Mouse (Mus musculus) urinary bladder, postnatal 36 days (tissue): ENCODE data around the gene Myom3.
A peak's percentile ranks its signal among the peaks of the same experiment; 100 is the strongest.

ENCODE experiments used
- DNase-seq, 2 experiments: peaks; one replicate each; pipeline ENCODE4 v3.0.0; 2022; ENCODE audit warnings: low spot score in 2 of 2, mixed read lengths in 1 of 2

Gene Myom3

DNA sequence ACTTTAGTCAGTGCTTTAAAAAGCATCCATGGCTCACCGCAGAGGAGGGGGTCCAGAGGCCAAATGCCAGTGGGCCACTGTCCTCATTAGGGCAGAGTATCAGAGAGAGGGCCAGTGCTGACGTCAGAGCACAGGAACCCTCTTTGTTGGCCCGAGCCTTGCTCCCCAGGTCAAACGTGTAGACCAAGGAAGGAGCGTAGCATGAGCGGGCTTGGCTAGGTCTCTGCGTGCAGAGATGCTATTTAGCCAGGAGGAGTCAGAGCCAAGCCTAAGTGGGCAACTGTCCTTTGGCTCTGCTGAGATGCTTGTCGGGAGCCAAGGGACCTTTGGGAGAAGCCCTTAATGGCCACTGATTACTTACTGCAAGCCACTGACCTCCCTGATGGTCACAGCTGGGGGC, 1.5 kb downstream of the Myom3 start:
- DNase-seq: no peak

DNA sequence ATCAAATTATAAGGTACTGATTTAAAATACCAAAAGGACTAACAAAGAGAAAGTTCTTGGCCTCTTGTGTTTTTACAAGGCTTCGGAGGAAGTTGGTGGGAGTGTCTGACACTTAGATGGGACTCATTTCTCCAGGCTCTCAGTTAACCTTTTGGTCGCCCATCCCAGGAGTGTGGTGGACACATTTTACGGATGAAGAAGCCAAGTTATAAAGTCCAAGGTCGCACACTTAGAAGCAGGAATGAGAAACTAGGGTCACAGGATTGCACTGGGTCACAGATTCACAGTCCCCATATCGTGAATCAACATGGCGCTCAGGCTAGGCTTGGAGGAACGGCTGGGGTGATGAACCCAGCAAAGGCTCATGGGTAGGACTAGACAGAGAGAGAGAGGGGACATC, 2.1 kb downstream of the Myom3 start:
- DNase-seq: no peak

GRCm38 (mm10) chr4:135762251-135762906, 2.9 kb downstream of the Myom3 start:
- peak; percentile 66 to 73 for DNase-seq

DNA sequence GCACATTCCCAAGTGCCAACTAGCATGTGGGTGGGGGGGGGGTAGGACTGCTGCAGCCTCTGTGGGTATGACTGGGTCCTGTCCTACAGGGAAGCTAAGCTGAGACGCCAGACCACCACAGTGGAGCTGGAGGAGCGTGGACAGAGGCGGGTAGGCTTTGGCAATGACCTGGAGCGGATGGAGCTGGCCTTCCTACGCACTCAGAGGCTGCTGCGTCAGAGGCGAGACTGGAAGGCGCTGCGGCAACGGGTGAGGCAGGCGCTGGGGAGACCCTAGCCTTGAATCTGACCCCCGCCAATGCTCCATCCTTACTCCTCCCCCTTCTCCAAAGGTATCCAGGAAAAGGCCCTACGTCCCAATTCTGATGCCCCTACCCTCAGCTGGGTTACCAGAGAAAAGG, 5.2 kb downstream of the Myom3 start:
- DNase-seq: no peak

DNA sequence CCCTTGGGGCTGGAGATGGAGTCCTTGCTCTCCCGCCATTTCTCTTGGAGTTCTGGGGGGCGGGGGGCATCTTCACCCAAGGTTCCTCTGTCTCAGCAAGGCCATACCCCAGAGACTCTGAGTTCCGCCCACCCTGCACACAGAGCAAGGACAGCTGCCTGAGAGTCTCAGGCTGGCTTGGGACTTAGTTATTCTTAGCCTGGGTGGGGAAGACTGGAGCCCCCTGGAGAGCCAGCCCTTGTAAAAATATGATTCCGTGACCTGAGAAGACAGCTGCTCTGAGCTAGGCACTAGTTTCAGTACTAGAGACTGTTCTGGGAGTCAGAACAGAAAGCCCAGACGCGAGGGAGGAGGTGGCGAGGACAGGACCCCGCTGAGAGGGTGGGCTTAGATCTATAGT, 6.2 kb downstream of the Myom3 start:
- DNase-seq: no peak

GRCm38 (mm10) chr4:135766976-135767375, 7.5 kb downstream of the Myom3 start:
- no peak for DNase-seq

DNA sequence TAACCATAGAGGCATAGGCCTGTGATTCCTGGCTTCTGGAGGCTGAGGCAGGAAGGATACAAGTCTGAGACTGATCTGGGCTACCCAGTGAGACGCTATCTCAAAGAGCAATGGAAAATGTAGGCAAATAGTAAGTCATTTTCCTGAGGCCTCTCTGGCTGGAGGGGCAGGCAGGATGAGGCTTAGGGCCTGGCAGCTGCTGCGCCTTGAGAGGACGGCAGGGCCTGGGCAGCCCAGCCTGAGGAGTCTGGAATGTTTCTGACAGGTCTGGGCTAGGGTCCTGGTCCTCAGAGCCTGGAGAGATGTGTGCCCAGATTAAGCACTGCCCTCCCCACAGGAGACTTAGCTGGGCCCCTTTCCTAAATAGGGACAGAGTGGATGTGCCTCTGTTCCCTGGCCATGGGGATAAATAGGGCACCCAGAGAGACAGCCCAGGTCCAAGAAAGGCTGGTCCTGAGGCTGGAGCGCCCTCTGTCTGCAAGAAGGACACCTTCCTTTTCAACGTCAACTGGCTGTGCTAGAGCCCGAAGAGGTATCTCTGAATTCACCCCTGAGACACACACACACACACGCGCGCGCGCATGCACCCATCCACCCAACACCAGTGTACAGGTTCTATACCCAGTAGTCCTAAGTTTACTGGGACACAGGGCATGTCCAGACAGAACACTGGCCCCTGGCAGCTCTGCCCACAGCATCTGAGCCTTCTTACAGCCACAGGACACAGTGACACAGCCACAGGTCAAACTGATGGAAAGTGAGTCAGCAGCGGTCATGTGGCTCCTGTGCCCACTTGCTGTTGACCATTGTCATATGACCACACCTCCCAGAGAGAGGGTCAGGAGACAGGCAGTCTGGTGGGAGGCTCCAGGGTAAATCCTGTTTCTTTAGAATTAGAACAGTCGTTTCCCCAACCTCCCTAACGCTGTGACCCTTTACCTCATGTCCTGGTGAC, 9.3 kb downstream of the Myom3 start:
- DNase-seq: peak; percentile 30 to 49

DNA sequence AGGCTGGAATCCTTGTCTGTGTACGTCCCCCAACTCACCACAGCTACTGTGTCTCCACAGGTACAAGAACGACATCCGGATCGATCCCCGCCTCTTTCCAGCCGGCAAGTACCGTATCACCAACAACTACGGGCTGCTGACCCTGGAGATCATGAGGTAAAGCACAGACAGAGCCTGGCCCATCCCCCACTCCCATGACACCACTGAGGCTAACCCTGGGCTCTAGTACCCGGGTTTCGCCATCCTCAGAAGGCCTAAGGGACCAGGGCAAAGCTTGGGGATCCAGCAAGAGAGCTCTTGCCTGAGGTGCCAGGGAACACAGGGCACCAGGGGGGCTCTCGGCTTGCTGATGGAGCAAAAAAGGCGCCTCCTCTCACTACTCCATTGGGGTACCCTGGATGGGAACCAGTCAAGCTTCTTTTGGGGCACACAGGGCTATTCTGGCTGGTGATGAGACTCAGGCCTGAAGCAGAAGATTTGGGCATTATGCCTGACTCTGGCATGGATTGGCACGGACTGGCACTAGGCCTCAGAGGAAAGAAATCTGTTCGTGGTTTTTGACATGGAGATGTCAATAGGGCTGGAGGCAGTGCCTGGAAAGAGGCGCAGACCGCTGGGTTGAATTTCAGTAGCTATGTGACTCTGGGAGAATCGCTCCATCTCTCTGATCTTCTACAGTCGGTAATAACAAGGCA, 11.2 kb downstream of the Myom3 start:
- peak in 1 of 2 experiments; percentile 15 for DNase-seq

GRCm38 (mm10) chr4:135771592-135771991, 12.1 kb downstream of the Myom3 start:
- no peak for DNase-seq

DNA sequence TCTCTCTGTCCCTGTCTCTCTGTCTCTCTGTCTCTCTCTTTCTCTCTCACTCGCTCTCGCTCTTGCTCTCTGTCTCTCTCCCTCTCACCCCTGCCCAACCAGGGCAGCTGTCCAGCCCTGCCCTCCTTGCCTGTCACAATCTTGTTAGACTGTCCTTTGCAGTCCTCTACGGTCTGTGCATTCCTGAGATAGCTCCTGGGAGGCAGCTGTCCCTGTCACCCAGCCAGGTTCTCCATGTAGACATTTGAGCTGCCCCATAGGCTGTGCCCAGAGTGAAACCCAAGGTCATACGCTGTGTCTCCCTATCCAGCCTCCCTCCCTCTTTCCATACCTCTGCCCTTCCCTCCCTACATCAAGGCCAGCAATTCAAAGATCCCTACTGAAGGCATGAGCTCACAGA, 13.2 kb downstream of the Myom3 start:
- no peak for DNase-seq

DNA sequence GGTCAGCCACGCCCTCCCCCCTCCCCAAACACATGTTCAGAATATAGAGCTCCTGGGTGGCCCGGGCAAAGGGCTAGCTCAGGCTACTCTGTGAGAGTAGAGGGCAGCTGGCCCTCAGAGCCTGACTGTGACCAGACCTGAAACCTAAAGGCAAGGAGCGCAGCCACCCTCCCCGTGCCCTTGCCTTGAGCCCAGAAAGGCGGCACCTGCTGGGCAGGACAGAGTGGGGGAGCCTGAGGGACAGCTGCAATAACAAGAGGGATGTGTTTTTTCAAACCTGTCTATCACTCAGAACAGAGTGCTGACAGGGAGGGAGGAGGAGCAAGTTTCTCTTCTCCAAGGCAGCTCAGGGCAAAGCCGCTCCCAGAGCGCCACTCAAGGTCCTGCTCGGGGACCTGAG, 15.0 kb downstream of the Myom3 start:
- DNase-seq: no peak

GRCm38 (mm10) chr4:135776850-135777249, 17.3 kb downstream of the Myom3 start:
- DNase-seq: no peak

- no peak for DNase-seq
Measured at GRCm38 (mm10) chr4:135779661-135780060, 20.1 kb downstream of the Myom3 start.

GRCm38 (mm10) chr4:135780255-135780654, 20.7 kb downstream of the Myom3 start:
- no peak for DNase-seq

GRCm38 (mm10) chr4:135781304-135781703, 21.8 kb downstream of the Myom3 start:
- DNase-seq: no peak

- DNase-seq: no peak
Measured at GRCm38 (mm10) chr4:135786581-135786980, 27.1 kb downstream of the Myom3 start.

- DNase-seq: no peak
Measured at GRCm38 (mm10) chr4:135787271-135787670, 27.8 kb downstream of the Myom3 start.

DNA sequence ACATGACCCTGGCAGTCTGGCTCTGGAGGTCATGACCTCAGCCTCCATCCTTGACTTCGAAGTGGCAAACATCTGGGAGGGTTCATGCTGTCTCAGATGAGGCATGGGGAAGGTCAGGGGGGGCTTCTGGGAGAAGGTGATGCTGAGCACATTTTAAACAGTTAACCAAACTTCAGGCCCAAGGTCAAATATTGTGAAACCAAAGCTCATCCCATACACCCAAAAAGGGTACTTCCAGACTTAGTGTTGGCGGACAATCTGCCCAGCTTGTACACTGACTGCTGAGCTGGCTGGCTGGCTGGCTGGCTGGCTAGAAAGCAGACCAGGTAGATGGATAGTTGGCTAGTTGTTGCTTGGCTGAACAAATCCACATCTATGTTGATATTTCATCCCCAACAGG, 29.6 kb downstream of the Myom3 start:
- DNase-seq: no peak

DNA sequence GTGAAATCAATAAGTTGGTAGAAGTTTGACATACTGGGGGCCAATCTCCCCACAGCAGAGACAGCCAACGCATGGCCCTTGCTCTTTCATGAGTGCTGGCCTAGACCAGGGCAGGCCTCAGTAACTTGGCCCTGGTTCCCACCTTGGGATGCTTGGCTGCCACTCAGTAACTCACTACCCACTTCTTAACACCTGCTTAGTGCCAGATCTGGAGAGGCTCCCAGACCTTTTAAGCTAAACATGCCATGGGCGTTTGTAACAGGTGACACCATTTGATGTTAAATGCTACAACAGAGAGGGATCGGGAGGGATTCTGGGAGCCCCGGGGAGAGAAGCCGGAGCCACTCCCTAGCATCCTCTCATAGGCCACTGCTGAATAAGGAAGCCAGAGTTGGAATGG, 33.3 kb downstream of the Myom3 start:
- no peak for DNase-seq

GRCm38 (mm10) chr4:135797931-135798330, 38.4 kb downstream of the Myom3 start:
- peak in 1 of 2 experiments; percentile 38 for DNase-seq

DNA sequence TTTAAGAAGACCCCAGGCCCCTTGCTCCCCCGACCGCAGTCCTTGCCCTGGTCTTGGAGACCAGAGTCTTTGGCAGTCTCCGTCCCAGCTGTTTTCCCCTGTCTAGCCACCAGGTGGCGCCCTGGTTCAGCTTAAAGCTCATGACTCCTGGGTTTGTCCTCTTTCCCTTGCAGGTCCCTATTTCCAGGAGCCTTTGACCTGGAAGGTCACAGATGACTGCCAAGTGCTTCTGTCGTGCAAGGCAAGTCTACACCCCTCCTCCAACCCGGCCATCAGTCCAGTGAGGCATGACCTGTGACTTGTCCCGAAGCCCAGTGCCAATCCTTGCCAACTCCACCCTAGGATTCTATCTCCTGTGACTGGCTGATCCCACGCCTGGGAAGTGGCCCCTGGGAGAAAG, 42.0 kb downstream of the Myom3 start:
- DNase-seq: peak; percentile 85 to 90

- no peak for DNase-seq
Measured at GRCm38 (mm10) chr4:135803299-135803698, 43.8 kb downstream of the Myom3 start.
